23 mouse cellular contexts compared by ENCODE assay signal in the genomic region with DNA sequence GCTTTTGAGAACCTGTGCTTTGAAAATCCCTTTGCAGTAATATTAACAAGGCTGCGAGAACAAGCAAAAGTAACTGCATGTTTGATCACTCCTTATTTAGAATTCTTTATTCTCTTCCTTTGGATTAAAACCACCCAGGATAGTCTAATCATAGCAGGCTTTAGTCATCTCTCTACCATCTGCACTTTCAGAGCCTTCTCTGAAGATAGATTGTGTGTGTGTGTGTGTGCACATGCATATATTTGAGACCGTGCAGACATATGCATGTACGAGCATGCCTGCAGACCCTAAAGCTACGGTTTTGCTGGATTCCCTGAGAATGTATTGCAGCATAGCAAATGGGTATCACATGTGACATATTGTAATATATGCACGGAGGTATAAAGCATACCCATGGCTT.
DNase-seq lines count a peak whose midpoint lies in the region; ATAC-seq and TF ChIP-seq lines count a peak whose summit lies in the region.
"Had no signal": no experiment of that assay in that cellular context is flagged by ENCODE, and none has a peak within 500 bp of the region (broad histone marks: within the 10 kb centered on the region; RNA-seq: fewer than 3 reads in every experiment).

No protein-coding gene starts in this region.

- H3K4me2 ChIP-seq in embryonic facial prominence, embryonic 14.5 days (ENCODE audit: low read depth, low read length) = no peak overlapping the region
- no peak overlapping the region for H3K4me2 ChIP-seq in heart, postnatal 0 days (ENCODE audit: low read depth, low read length)
- no peak overlapping the region for H3K4me2 ChIP-seq in liver, embryonic 12.5 days
- H3K4me2 ChIP-seq: kidney, embryonic 15.5 days; lung, embryonic 15.5 days; midbrain, embryonic 15.5 days; neural tube, embryonic 15.5 days had no signal

- no peak for ATAC-seq in embryonic facial prominence, embryonic 14.5 days (ENCODE audit: low read depth)
- no peak for ATAC-seq in heart, postnatal 0 days (ENCODE audit: insufficient read depth, low read depth)
- no peak for ATAC-seq in liver, embryonic 12.5 days
- ATAC-seq: activated CD4-positive, CD25-positive, alpha-beta regulatory T cell, adult 4 months; forebrain, embryonic 14.5 days; hindbrain, embryonic 16.5 days; midbrain, embryonic 15.5 days had no signal

- no peaks in the 10 kb centered on the region for H3K9me3 ChIP-seq in embryonic facial prominence, embryonic 14.5 days (ENCODE audit: control insufficient read depth, low read length)
- no peaks in the 10 kb centered on the region for H3K9me3 ChIP-seq in embryonic facial prominence, embryonic 10.5 days
- no peaks in the 10 kb centered on the region for H3K9me3 ChIP-seq in heart, postnatal 0 days (replicated peaks; ENCODE audit: control insufficient read depth, low read length)
- H3K9me3 ChIP-seq in liver, embryonic 12.5 days (replicated peaks) = no peaks in the 10 kb centered on the region
- H3K9me3 ChIP-seq: kidney, embryonic 15.5 days; lung, embryonic 15.5 days; midbrain, embryonic 10.5 days; midbrain, embryonic 15.5 days; neural tube, embryonic 15.5 days had no signal

- no peak for TF ChIP-seq EP300 in heart, postnatal 0 days (IDR thresholded peaks at IDR 0.05; ENCODE audit: low read depth)

- H3K27me3 ChIP-seq in embryonic facial prominence, embryonic 14.5 days (replicated peaks; ENCODE audit: control insufficient read depth, insufficient read depth, low read length) = no peaks in the 10 kb centered on the region
- H3K27me3 ChIP-seq in embryonic facial prominence, embryonic 10.5 days (replicated peaks; ENCODE audit: low read depth, poor library complexity, severe bottlenecking) = 0 out of 2 replicates have a peak, but pooled peaks cover 3% of the 10 kb centered on the region
- H3K27me3 ChIP-seq in heart, postnatal 0 days (ENCODE audit: control insufficient read depth, insufficient read depth, low read length) = 0 out of 2 replicates have a peak, but pooled peaks cover 5% of the 10 kb centered on the region
- H3K27me3 ChIP-seq in liver, embryonic 12.5 days (replicated peaks) = no peaks in the 10 kb centered on the region
- H3K27me3 ChIP-seq: kidney, embryonic 15.5 days; lung, embryonic 15.5 days; neural tube, embryonic 15.5 days had no signal

- no peak overlapping the region for H3K27ac ChIP-seq in embryonic facial prominence, embryonic 14.5 days (replicated peaks; ENCODE audit: low read depth, low read length)
- no peak overlapping the region for H3K27ac ChIP-seq in embryonic facial prominence, embryonic 10.5 days (replicated peaks)
- peak overlapping the region; percentile 7; the same call in 1 of the 2 replicates for H3K27ac ChIP-seq in heart, postnatal 0 days (ENCODE audit: low read depth)
- peak overlapping the region; percentile 85 for H3K27ac ChIP-seq in left cerebral cortex, adult 2 months
- no peak overlapping the region for H3K27ac ChIP-seq in liver, embryonic 12.5 days
- H3K27ac ChIP-seq: kidney, embryonic 15.5 days; lung, embryonic 15.5 days; midbrain, embryonic 10.5 days; midbrain, embryonic 15.5 days; neural tube, embryonic 15.5 days had no signal

- TF ChIP-seq CTCF in heart, postnatal 0 days (IDR thresholded peaks at IDR 0.05; ENCODE audit: low read depth) = no peak
- TF ChIP-seq CTCF in left cerebral cortex, adult 2 months (IDR thresholded peaks at IDR 0.05) = no peak

- no peak overlapping the region for H3K9ac ChIP-seq in embryonic facial prominence, embryonic 14.5 days (ENCODE audit: low read depth, low read length)
- no peak overlapping the region for H3K9ac ChIP-seq in heart, postnatal 0 days (replicated peaks; ENCODE audit: low read depth, low read length)
- H3K9ac ChIP-seq in liver, embryonic 12.5 days = no peak overlapping the region
- H3K9ac ChIP-seq: kidney, embryonic 15.5 days; lung, embryonic 15.5 days; midbrain, embryonic 15.5 days; neural tube, embryonic 15.5 days had no signal

- intact Hi-C loops in left cerebral cortex, adult 2 months (cut with DNase I) = loop anchor here (2.0 to 5.0 kb wide), 5 partner anchors 115 to 1240 kb away; partner anchors contain the start of gene Plxna2

- DNase-seq in embryonic facial prominence, embryonic 14.5 days (ENCODE audit: low spot score) = peak; percentile 42
- DNase-seq in embryonic facial prominence, embryonic 10.5 days (ENCODE audit: low spot score) = no peak
- no peak for DNase-seq in heart, postnatal 0 days (ENCODE audit: low spot score)
- DNase-seq in heart, adult 9 months (ENCODE audit: low spot score in 2 of 2) = no peak
- DNase-seq in left cerebral cortex, adult 2 months (ENCODE audit: extremely low spot score in 1 of 2, low spot score in 2 of 2) = no peak
- DNase-seq in left cerebral cortex, adult 18-20 months (ENCODE audit: low spot score in 2 of 2) = no peak
- peak; percentile 70 for DNase-seq in brain, adult 2 months (ENCODE audit: low read depth, low spot score)
- DNase-seq: adrenal gland, adult 2 months; adrenal gland, postnatal 36 days; cerebellum, adult 2 months; cerebellum, postnatal 14 days; gastrocnemius, postnatal 10 days; kidney, adult 18-20 months; kidney, postnatal 25 days had no signal

- WGBS in embryonic facial prominence, embryonic 14.5 days = 55% methylated on average over 5 of the region's 5 CpGs
- 90% methylated on average over 5 of the region's 5 CpGs for WGBS in embryonic facial prominence, embryonic 10.5 days
- 94% methylated on average over 5 of the region's 5 CpGs for WGBS in heart, postnatal 0 days
- WGBS in liver, embryonic 12.5 days (ENCODE audit: insufficient replicate concordance) = 76% methylated on average over 5 of the region's 5 CpGs

- H3K4me3 ChIP-seq in embryonic facial prominence, embryonic 14.5 days (ENCODE audit: low read depth, low read length) = no peak overlapping the region
- no peak overlapping the region for H3K4me3 ChIP-seq in embryonic facial prominence, embryonic 10.5 days
- no peak overlapping the region for H3K4me3 ChIP-seq in heart, postnatal 0 days (ENCODE audit: low read depth, low read length)
- no peak overlapping the region for H3K4me3 ChIP-seq in left cerebral cortex, adult 2 months
- no peak overlapping the region for H3K4me3 ChIP-seq in liver, embryonic 12.5 days
- H3K4me3 ChIP-seq: kidney, embryonic 15.5 days; lung, embryonic 15.5 days; midbrain, embryonic 10.5 days; midbrain, embryonic 15.5 days; neural tube, embryonic 15.5 days had no signal

- peaks cover 14% of the 10 kb centered on the region; the same call in 1 of the 2 replicates for H3K4me1 ChIP-seq in embryonic facial prominence, embryonic 14.5 days (ENCODE audit: control insufficient read depth, insufficient read depth, low read length)
- H3K4me1 ChIP-seq in embryonic facial prominence, embryonic 10.5 days = peaks cover 24% of the 10 kb centered on the region
- peaks cover 21% of the 10 kb centered on the region for H3K4me1 ChIP-seq in heart, postnatal 0 days (ENCODE audit: control insufficient read depth, insufficient read depth)
- H3K4me1 ChIP-seq in liver, embryonic 12.5 days = no peaks in the 10 kb centered on the region

- no peaks in the 10 kb centered on the region for H3K36me3 ChIP-seq in embryonic facial prominence, embryonic 14.5 days (ENCODE audit: control insufficient read depth, insufficient read depth, low read length)
- H3K36me3 ChIP-seq in embryonic facial prominence, embryonic 10.5 days (replicated peaks) = no peaks in the 10 kb centered on the region
- no peaks in the 10 kb centered on the region for H3K36me3 ChIP-seq in heart, postnatal 0 days (replicated peaks; ENCODE audit: control insufficient read depth, insufficient read depth, low read length)
- no peaks in the 10 kb centered on the region for H3K36me3 ChIP-seq in liver, embryonic 12.5 days
- H3K36me3 ChIP-seq: kidney, embryonic 15.5 days; lung, embryonic 15.5 days; midbrain, embryonic 10.5 days; midbrain, embryonic 15.5 days; neural tube, embryonic 15.5 days had no signal

Comparison
In these comparisons a context has a peak if more than half of its experiments do, and no peak if none do; other contexts are left out.
1. DNase-seq: peak in embryonic facial prominence, embryonic 14.5 days (single experiment) and brain, adult 2 months (single experiment); none in embryonic facial prominence, embryonic 10.5 days (single experiment), heart, postnatal 0 days (single experiment), heart, adult 9 months (0 of 2), left cerebral cortex, adult 2 months (0 of 2) and left cerebral cortex, adult 18-20 months (0 of 2).
2. H3K27ac ChIP-seq: peak in heart, postnatal 0 days (single experiment) and left cerebral cortex, adult 2 months (single experiment); none in embryonic facial prominence, embryonic 14.5 days (single experiment), embryonic facial prominence, embryonic 10.5 days (single experiment) and liver, embryonic 12.5 days (single experiment).